Mouse (Mus musculus): ENCODE results near the gene Atp6v0e2. TPM values are rescaled to one million over a fixed set of nuclear protein-coding genes. Genes with fewer than 3 reads are reported as not detected.
"Not testable (repeated sequence)": the region's sequence is repeated elsewhere in the genome, so short reads cannot be mapped to it uniquely, and the experiment has no call there.

Atp6v0e2 gene
- total RNA-seq (2021): 10 to 100 TPM; 35.9 to 42.8 TPM
- long read RNA-seq, experiment 1, transcript Atp6v0e2-201 (4 exons, 1,789 nt): major isoform, 40 of 50 reads
- long read RNA-seq, experiment 1, partial matches to known transcripts: 10 of 50 reads
- long read RNA-seq, experiment 1, other reads (novel, unspliced or antisense): 0 of 50 reads
- long read RNA-seq, experiment 2, transcript Atp6v0e2-201 (4 exons, 1,789 nt): major isoform, 30 of 40 reads
- long read RNA-seq, experiment 2, partial matches to known transcripts: 8 of 40 reads
- long read RNA-seq, experiment 2, other reads (novel, unspliced or antisense): 1 of 40 reads

- peak; percentile 86 for DNase-seq
Observed at GRCm38 (mm10) chr6:48537105-48537954, at the start of gene Atp6v0e2. Gene Atp6v0e2, plus strand, starts transcription at chr6:48537615.

- DNase-seq: peak; percentile 49
Observed at GRCm38 (mm10) chr6:48487747-48488725, 49.4 kb upstream of the Atp6v0e2 start.

- DNase-seq: peak; percentile 42
Observed at GRCm38 (mm10) chr6:48489741-48490140, 47.7 kb upstream of the Atp6v0e2 start.

GRCm38 (mm10) chr6:48491361-48491760 is 46.1 kb upstream of the Atp6v0e2 start:
- no peak for DNase-seq

- DNase-seq: no peak
Observed at GRCm38 (mm10) chr6:48493136-48493730, 44.2 kb upstream of the Atp6v0e2 start.

- peak; percentile 39 for DNase-seq
Observed at GRCm38 (mm10) chr6:48497521-48497920, 39.9 kb upstream of the Atp6v0e2 start.

- DNase-seq: no peak
Observed at GRCm38 (mm10) chr6:48503847-48504240, 33.6 kb upstream of the Atp6v0e2 start.

- DNase-seq: peak; percentile 87
Observed at GRCm38 (mm10) chr6:48504241-48504854, 33.1 kb upstream of the Atp6v0e2 start.

GRCm38 (mm10) chr6:48508087-48508486 is 29.3 kb upstream of the Atp6v0e2 start:
- no peak for DNase-seq

GRCm38 (mm10) chr6:48510426-48510825 is 27.0 kb upstream of the Atp6v0e2 start:
- no peak for DNase-seq

GRCm38 (mm10) chr6:48511861-48512260 is 25.6 kb upstream of the Atp6v0e2 start:
- peak; percentile 44 for DNase-seq

GRCm38 (mm10) chr6:48524882-48525281 is 12.5 kb upstream of the Atp6v0e2 start:
- not testable (repeated sequence) for DNase-seq

- DNase-seq: no peak
Observed at GRCm38 (mm10) chr6:48527901-48528300, 9.5 kb upstream of the Atp6v0e2 start.

GRCm38 (mm10) chr6:48529261-48529660 is 8.2 kb upstream of the Atp6v0e2 start:
- DNase-seq: no peak

- no peak for DNase-seq
Observed at GRCm38 (mm10) chr6:48529871-48530440, 7.5 kb upstream of the Atp6v0e2 start.

- no peak for DNase-seq
Observed at GRCm38 (mm10) chr6:48530862-48531261, 6.6 kb upstream of the Atp6v0e2 start.

- no peak for DNase-seq
Observed at GRCm38 (mm10) chr6:48533475-48533874, 3.9 kb upstream of the Atp6v0e2 start.

GRCm38 (mm10) chr6:48534913-48535312 is 2.5 kb upstream of the Atp6v0e2 start:
- DNase-seq: no peak

- no peak for DNase-seq
Observed at GRCm38 (mm10) chr6:48536091-48536490, 1.3 kb upstream of the Atp6v0e2 start.

- peak; percentile 86 for DNase-seq
Observed at GRCm38 (mm10) chr6:48538841-48539737, 1.7 kb downstream of the Atp6v0e2 start.
